Mouse (Mus musculus): Measurements from ENCODE around the gene Gm42420. TPM values are rescaled to one million over a fixed set of nuclear protein-coding genes. Genes with fewer than 3 reads are reported as not detected.
A peak's percentile ranks its signal among the peaks of the same experiment; 100 is the strongest.

Gm42420 gene
- polyA plus RNA-seq, 2 experiments, result 1.2 TPM

GRCm38 (mm10) chr6:39591481-39591880 lies 5.9 kb downstream of the Gm42420 start:
- Histone ChIP-seq H3K4me2 (replicated peaks; ENCODE audit: low read depth, low read length, severe bottlenecking) (0 out of 2 replicates have a peak overlapping the region, but pooled peaks have one; percentile 81), H3K36me3 (ENCODE audit: control insufficient read depth, insufficient read depth, low read length) (peaks cover 31% of the 10 kb centered on the region), H3K27me3 (ENCODE audit: control insufficient read depth, insufficient read depth, low read length) (no peaks in the 10 kb centered on the region), H3K9ac (ENCODE audit: low read depth, low read length, severe bottlenecking) (no peak overlapping the region), H3K4me3 (replicated peaks; ENCODE audit: low read length) (peak overlapping the region; percentile 63; the same call in 1 of the 2 replicates), H3K4me1 (ENCODE audit: control insufficient read depth, insufficient read depth, low read length) (peaks cover 11% of the 10 kb centered on the region; the same call in 1 of the 2 replicates), H3K27ac (replicated peaks; ENCODE audit: low read depth, low read length) (no peak overlapping the region), H3K9me3 (ENCODE audit: control insufficient read depth, low read length) (no peaks in the 10 kb centered on the region)
- TF ChIP-seq POLR2A (IDR thresholded peaks at IDR 0.05; ENCODE audit: borderline replicate concordance, extremely low read depth, insufficient read depth, insufficient read length), result no peak
- DNase-seq (ENCODE audit: low spot score), result no peak
- 91% methylated on average over 4 of the region's 4 CpGs for WGBS
- no peak for ATAC-seq (ENCODE audit: low FRiP score, low read depth)

DNA sequence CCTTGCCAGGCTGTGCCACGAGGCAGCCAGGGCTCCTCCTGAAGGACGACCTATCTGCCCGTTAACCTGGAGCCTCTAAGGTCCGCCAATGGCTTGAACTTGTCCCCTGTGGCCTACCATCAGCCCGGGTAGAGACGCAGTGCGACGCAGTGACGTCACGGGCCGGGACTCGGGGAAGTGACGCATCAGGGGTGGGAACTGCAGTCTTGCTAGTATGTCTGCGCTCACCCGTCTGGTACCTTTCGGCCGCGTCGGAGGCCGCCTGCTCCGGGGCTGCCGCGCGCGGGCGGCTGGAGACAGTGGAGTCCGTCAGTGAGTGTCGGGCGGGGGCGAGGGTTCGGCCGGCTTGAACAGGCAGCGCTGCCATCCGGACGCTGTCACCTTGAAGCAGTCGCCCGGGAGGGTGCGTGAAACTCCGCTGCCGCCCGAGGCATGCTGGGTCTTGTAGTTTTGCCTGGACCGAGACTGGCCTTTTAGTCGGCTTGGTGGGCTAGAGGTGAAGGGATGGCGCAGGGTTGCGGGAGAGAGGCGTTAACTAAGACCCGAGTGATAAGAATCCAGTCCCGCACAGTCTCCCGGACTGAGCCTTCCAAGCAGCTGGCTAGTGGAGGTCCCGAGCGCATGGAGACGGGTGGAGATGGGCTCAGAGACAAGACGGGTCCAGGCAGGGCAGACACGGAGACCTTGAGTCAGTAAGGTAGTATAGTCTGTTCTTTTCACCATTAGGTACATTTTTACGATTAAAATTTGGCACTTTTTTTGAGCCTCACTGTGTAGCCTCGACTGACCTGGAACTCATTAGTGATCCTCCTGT lies 7.1 kb downstream of the Gm42420 start, which contains the start of gene Ndufb2:
TSS of gene Ndufb2 (plus strand) at position 174 of the 814 bp plus-strand sequence.
- peaks cover 11% of the 10 kb centered on the region; the same call in 1 of the 2 replicates for H3K4me1 ChIP-seq (ENCODE audit: control insufficient read depth, insufficient read depth, low read length)
- WGBS, result under 1% methylated on average over 52 of the region's 56 CpGs
- TF ChIP-seq POLR2A (IDR thresholded peaks at IDR 0.05; ENCODE audit: borderline replicate concordance, extremely low read depth, insufficient read depth, insufficient read length), result 0 out of 2 replicates have a peak, but pooled peaks have one; percentile 40
- peak within 1 kb of the TSS; percentile 75 for H3K27ac ChIP-seq (replicated peaks; ENCODE audit: low read depth, low read length)
- DNase-seq (ENCODE audit: low spot score) (peak; percentile 96), ATAC-seq (ENCODE audit: low FRiP score, low read depth) (peak; percentile 98)
- H3K4me2 ChIP-seq (replicated peaks; ENCODE audit: low read depth, low read length, severe bottlenecking), result peak within 1 kb of the TSS; percentile 81
- peaks cover 29% of the 10 kb centered on the region for H3K36me3 ChIP-seq (ENCODE audit: control insufficient read depth, insufficient read depth, low read length)
- peak within 1 kb of the TSS; percentile 63 for H3K4me3 ChIP-seq (replicated peaks; ENCODE audit: low read length)
- no peaks in the 10 kb centered on the region for H3K9me3 ChIP-seq (ENCODE audit: control insufficient read depth, low read length)
- H3K27me3 ChIP-seq (ENCODE audit: control insufficient read depth, insufficient read depth, low read length), result no peaks in the 10 kb centered on the region
- H3K9ac ChIP-seq (ENCODE audit: low read depth, low read length, severe bottlenecking), result peak within 1 kb of the TSS; percentile 74

DNA sequence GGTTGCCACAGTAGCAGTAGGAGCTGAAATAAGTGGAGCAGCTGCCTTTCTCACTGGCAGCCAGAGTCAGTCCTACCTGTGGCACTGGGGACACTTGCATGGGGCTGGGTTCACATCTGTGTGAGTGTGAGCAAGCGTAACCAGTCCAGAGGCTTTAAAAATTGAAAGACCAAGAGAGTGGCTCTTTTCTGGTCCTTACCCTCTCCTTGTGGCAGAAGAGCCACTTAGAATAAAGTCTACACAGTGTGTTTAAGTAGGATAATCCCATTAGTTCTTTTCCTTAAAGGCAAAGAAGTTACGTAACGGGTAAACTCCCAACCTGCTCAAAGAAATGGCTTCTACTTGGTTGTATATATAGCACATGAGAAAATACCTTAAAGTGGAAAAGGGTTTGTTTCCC lies 15.3 kb downstream of the Gm42420 start:
- 92% methylated on average over 3 of the region's 3 CpGs for WGBS
- DNase-seq (ENCODE audit: low spot score) (no peak), ATAC-seq (ENCODE audit: low FRiP score, low read depth) (no peak)
- no peaks in the 10 kb centered on the region for H3K27me3 ChIP-seq (ENCODE audit: control insufficient read depth, insufficient read depth, low read length)
- no peak overlapping the region for H3K9ac ChIP-seq (ENCODE audit: low read depth, low read length, severe bottlenecking)
- no peaks in the 10 kb centered on the region for H3K4me1 ChIP-seq (ENCODE audit: control insufficient read depth, insufficient read depth, low read length)
- no peak for TF ChIP-seq POLR2A (IDR thresholded peaks at IDR 0.05; ENCODE audit: borderline replicate concordance, extremely low read depth, insufficient read depth, insufficient read length)
- H3K4me3 ChIP-seq (replicated peaks; ENCODE audit: low read length), result no peak overlapping the region
- H3K27ac ChIP-seq (replicated peaks; ENCODE audit: low read depth, low read length), result no peak overlapping the region
- no peak overlapping the region for H3K4me2 ChIP-seq (replicated peaks; ENCODE audit: low read depth, low read length, severe bottlenecking)
- H3K36me3 ChIP-seq (ENCODE audit: control insufficient read depth, insufficient read depth, low read length), result peaks cover 62% of the 10 kb centered on the region
- H3K9me3 ChIP-seq (ENCODE audit: control insufficient read depth, low read length), result no peaks in the 10 kb centered on the region

GRCm38 (mm10) chr6:39601828-39602227 lies 16.3 kb downstream of the Gm42420 start:
- no peaks in the 10 kb centered on the region for H3K4me1 ChIP-seq (ENCODE audit: control insufficient read depth, insufficient read depth, low read length)
- peaks cover 61% of the 10 kb centered on the region for H3K36me3 ChIP-seq (ENCODE audit: control insufficient read depth, insufficient read depth, low read length)
- no peak for TF ChIP-seq POLR2A (IDR thresholded peaks at IDR 0.05; ENCODE audit: borderline replicate concordance, extremely low read depth, insufficient read depth, insufficient read length)
- H3K4me2 ChIP-seq (replicated peaks; ENCODE audit: low read depth, low read length, severe bottlenecking), result no peak overlapping the region
- DNase-seq (ENCODE audit: low spot score), result no peak
- no peaks in the 10 kb centered on the region for H3K27me3 ChIP-seq (ENCODE audit: control insufficient read depth, insufficient read depth, low read length)
- H3K27ac ChIP-seq (replicated peaks; ENCODE audit: low read depth, low read length), result no peak overlapping the region
- no peaks in the 10 kb centered on the region for H3K9me3 ChIP-seq (ENCODE audit: control insufficient read depth, low read length)
- H3K9ac ChIP-seq (ENCODE audit: low read depth, low read length, severe bottlenecking), result no peak overlapping the region
- 78% methylated on average over 3 of the region's 3 CpGs for WGBS
- no peak overlapping the region for H3K4me3 ChIP-seq (replicated peaks; ENCODE audit: low read length)
- no peak for ATAC-seq (ENCODE audit: low FRiP score, low read depth)

GRCm38 (mm10) chr6:39604565-39604964 lies 19.0 kb downstream of the Gm42420 start:
- no peaks in the 10 kb centered on the region for H3K27me3 ChIP-seq (ENCODE audit: control insufficient read depth, insufficient read depth, low read length)
- WGBS, result 84% methylated on average over 5 of the region's 5 CpGs
- H3K4me1 ChIP-seq (ENCODE audit: control insufficient read depth, insufficient read depth, low read length), result no peaks in the 10 kb centered on the region
- H3K4me3 ChIP-seq (replicated peaks; ENCODE audit: low read length), result no peak overlapping the region
- DNase-seq (ENCODE audit: low spot score) (no peak), ATAC-seq (ENCODE audit: low FRiP score, low read depth) (no peak)
- H3K9ac ChIP-seq (ENCODE audit: low read depth, low read length, severe bottlenecking), result no peak overlapping the region
- H3K9me3 ChIP-seq (ENCODE audit: control insufficient read depth, low read length), result no peaks in the 10 kb centered on the region
- peaks cover 39% of the 10 kb centered on the region for H3K36me3 ChIP-seq (ENCODE audit: control insufficient read depth, insufficient read depth, low read length)
- H3K4me2 ChIP-seq (replicated peaks; ENCODE audit: low read depth, low read length, severe bottlenecking), result no peak overlapping the region
- H3K27ac ChIP-seq (replicated peaks; ENCODE audit: low read depth, low read length), result no peak overlapping the region
- no peak for TF ChIP-seq POLR2A (IDR thresholded peaks at IDR 0.05; ENCODE audit: borderline replicate concordance, extremely low read depth, insufficient read depth, insufficient read length)

All from limb, embryonic 14.5 days (tissue).